Mouse (Mus musculus) intestine, embryonic 14.5 days (tissue): ENCODE results near the gene Slc11a1. TPM values are rescaled to one million over a fixed set of nuclear protein-coding genes. Genes with fewer than 3 reads are reported as not detected.
"Not testable (repeated sequence)": the region's sequence is repeated elsewhere in the genome, so short reads cannot be mapped to it uniquely, and the experiment has no call there.

ENCODE experiments used
- ATAC-seq: fragments of 200-750 bp; cut with Nextera tagmentation; replicated peaks from 2 replicates; pipeline ENCODE4 v1.8.0; 2017; ENCODE audit warnings: low read depth, moderate number of reproducible peaks, moderate TSS enrichment, moderate library complexity; ENCODE audit not compliant: low FRiP score, low TSS enrichment
- DNase-seq: peaks from one replicate; pipeline ENCODE4 v3.0.0-alpha.2; 2018; ENCODE audit warnings: low spot score
- H3K27ac ChIP-seq: fragments of 300-500 bp; sonication (generic); 2 replicates; pipeline ENCODE4 v1.5.1; 2014; ENCODE audit warnings: low read depth, mild to moderate bottlenecking, control low read depth
- H3K27me3 ChIP-seq: fragments of 300-500 bp; sonication (generic); replicated peaks from 2 replicates; pipeline ENCODE4 v1.6.1; 2014; ENCODE audit warnings: low read length, control low read depth; ENCODE audit not compliant: control insufficient read depth, insufficient read depth
- H3K36me3 ChIP-seq: fragments of 300-500 bp; sonication (generic); 2 replicates; pipeline ENCODE4 v1.6.1; 2014; ENCODE audit warnings: low read length, control low read depth; ENCODE audit not compliant: control insufficient read depth, insufficient read depth
- H3K4me1 ChIP-seq: fragments of 300-500 bp; sonication (generic); replicated peaks from 2 replicates; pipeline ENCODE4 v1.6.1; 2014; ENCODE audit warnings: low read length, control low read depth, mixed read lengths; ENCODE audit not compliant: control insufficient read depth, insufficient read depth
- H3K4me2 ChIP-seq: fragments of 300-500 bp; sonication (generic); 2 replicates; pipeline ENCODE4 v1.6.1; 2014; ENCODE audit warnings: low read length
- H3K4me3 ChIP-seq: fragments of 300-500 bp; sonication (generic); 2 replicates; pipeline ENCODE4 v1.5.1; 2014; ENCODE audit warnings: low read depth, low read length, control low read depth, mixed read lengths
- H3K9ac ChIP-seq: fragments of 300-500 bp; sonication (generic); 2 replicates; pipeline ENCODE4 v1.6.1; 2014; ENCODE audit warnings: mild to moderate bottlenecking, low read length
- H3K9me3 ChIP-seq: fragments of 300-500 bp; sonication (generic); 2 replicates; pipeline ENCODE4 v1.6.1; 2016; ENCODE audit warnings: low read length, control low read depth; ENCODE audit not compliant: control insufficient read depth
- WGBS: fragments of 180-500 bp; shearing (Covaris S2); extraction: QIAGEN DNeasy Blood & Tissue Kit; methylation state at CpG from one replicate; pipeline ENCODE4 v1.1.7; 2014; 5-methylcytosine and 5-hydroxymethylcytosine counted together
- polyA plus RNA-seq: library from polyadenylated mRNA; unstranded; fragments of >200 nt; fragmentation: Nextera tagmentation; extraction: Ambion mirVana; gene quantifications from 2 replicates; pipeline ENCODE4 v1.2.1, GENCODE M21; 2014

Slc11a1 gene
- polyA plus RNA-seq, 1 experiment from 2014 or later = 5.9 TPM

DNA sequence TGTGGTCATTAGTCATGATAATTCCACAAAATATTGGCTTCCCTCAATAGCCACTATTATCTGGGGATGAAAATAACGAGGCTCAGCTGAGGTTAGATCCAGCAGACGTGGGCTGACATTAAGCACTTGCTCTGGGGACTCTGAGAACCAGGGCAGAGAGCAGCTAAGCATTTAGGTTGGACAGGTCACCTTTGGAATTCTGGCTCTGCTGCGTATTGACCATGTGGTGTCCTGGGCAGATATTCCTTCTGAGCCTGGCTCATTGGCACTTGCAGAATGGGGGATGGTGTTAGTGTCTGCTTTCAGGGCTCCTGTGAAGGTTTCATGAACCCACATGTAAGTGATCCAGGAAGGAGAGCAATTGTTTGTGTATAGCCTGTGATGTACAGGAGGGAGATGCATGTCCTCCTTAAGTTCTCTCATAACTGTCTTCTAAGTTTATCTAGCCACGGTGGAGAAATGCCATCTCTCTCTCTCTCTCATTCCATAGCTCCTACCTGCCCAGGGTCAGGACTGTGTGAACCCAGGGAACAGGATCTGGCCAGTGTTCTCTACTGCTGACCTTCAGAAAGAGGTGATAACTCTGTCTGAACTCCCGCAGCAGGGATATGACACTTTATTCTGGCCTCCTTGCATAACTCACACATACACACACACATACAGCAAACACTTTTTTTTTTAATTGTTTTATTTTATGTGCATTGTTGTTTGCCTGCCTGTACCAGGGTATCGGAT is 39.4 kb upstream of the Slc11a1 start:
- H3K27ac ChIP-seq = no peak overlapping the region
- H3K36me3 ChIP-seq = no peaks in the 10 kb centered on the region
- no peak overlapping the region for H3K9ac ChIP-seq
- ATAC-seq = no peak
- H3K4me1 ChIP-seq = peaks cover 13% of the 10 kb centered on the region
- WGBS = 74% methylated on average over 6 of the region's 6 CpGs
- no peak for DNase-seq
- H3K4me2 ChIP-seq = no peak overlapping the region
- H3K9me3 ChIP-seq = no peaks in the 10 kb centered on the region
- no peaks in the 10 kb centered on the region for H3K27me3 ChIP-seq
- H3K4me3 ChIP-seq = no peak overlapping the region

DNA sequence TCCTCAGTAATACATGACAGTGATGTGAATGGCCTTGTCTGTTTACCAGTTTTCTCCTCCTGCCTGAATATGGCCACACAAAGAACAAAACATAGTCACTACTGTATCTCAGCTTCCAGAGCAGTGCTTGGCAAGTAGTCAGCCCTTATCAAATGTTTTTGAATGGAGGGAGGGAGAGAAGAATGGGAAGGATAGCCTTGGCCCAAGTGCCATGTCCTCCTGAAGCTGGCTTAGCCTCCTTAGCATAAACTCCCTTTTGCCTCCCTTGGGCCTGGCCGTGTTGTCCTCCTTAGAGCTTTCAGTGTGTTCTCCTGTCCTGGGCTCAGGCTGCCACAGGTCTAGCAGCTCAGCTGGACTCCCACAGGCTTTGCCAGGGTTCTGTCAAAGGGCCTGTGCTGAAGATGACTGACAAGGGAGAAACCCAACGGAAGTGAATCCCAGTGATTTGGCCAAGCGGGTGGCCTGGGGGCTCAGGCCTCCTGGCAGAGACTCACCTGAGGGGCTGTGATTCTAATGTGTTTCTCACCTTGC is 37.7 kb upstream of the Slc11a1 start:
- no peak for ATAC-seq
- Histone ChIP-seq H3K4me3 (no peak overlapping the region), H3K27ac (no peak overlapping the region), H3K9ac (no peak overlapping the region), H3K4me2 (no peak overlapping the region), H3K9me3 (no peaks in the 10 kb centered on the region), H3K36me3 (no peaks in the 10 kb centered on the region), H3K4me1 (peaks cover 8% of the 10 kb centered on the region), H3K27me3 (no peaks in the 10 kb centered on the region)
- 79% methylated on average over 3 of the region's 3 CpGs for WGBS
- no peak for DNase-seq

DNA sequence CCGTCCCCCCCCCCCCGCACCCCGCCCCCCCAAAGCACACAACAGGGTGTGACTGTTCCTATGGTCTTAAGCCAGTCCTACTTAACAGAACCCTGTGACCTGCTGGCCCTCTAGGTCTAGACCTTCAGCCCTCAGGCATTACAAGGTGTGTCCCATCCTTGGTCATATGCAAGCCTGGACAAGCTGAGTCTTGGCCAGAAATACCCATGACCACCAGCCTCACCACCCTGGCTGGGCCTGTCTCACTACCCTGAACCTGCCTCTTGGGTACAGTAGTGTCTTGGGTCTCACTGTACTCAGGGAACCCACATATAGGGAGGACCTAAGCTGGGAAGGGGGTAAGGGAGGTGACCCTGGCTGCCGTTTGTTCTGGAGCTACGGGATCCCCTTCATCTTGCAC is 37.0 kb upstream of the Slc11a1 start:
- no peak overlapping the region for H3K9ac ChIP-seq
- no peak for ATAC-seq
- 68% methylated on average over 3 of the region's 5 CpGs for WGBS

DNA sequence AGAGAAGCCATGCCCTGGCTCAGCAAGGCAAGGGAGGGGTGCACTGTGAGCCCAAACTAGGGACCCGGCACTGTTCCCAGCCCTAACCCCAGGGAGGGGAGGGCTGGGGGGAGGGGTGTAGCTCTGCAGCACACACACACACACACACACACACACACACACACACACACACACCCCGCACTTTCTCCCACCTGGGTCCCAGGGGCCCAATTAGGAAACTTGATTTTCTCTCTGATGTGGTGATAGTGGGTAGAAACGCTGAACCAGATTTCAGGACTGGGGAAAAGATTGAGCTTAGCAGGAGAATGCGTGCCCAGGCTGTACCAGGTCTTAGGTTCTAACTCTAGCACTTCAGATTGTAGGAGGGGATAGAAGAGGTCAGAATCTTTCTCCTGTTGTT is 36.4 kb upstream of the Slc11a1 start:
- Histone ChIP-seq H3K27me3 (no peaks in the 10 kb centered on the region), H3K9ac (no peak overlapping the region), H3K4me1 (peaks cover under 1% of the 10 kb centered on the region; the same call in 1 of the 2 replicates), H3K4me2 (no peak overlapping the region), H3K9me3 (no peaks in the 10 kb centered on the region), H3K36me3 (no peaks in the 10 kb centered on the region), H3K4me3 (no peak overlapping the region), H3K27ac (no peak overlapping the region)
- ATAC-seq = no peak
- WGBS = 76% methylated on average over 4 of the region's 4 CpGs
- no peak for DNase-seq

More for the DNA sequence above, 37.0 kb upstream of the Slc11a1 start:
- no peak overlapping the region for H3K4me2 ChIP-seq
- no peaks in the 10 kb centered on the region for H3K27me3 ChIP-seq
- no peaks in the 10 kb centered on the region for H3K9me3 ChIP-seq
- H3K4me3 ChIP-seq = no peak overlapping the region
- no peaks in the 10 kb centered on the region for H3K36me3 ChIP-seq
- peaks cover 7% of the 10 kb centered on the region for H3K4me1 ChIP-seq
- DNase-seq = no peak
- no peak overlapping the region for H3K27ac ChIP-seq

DNA sequence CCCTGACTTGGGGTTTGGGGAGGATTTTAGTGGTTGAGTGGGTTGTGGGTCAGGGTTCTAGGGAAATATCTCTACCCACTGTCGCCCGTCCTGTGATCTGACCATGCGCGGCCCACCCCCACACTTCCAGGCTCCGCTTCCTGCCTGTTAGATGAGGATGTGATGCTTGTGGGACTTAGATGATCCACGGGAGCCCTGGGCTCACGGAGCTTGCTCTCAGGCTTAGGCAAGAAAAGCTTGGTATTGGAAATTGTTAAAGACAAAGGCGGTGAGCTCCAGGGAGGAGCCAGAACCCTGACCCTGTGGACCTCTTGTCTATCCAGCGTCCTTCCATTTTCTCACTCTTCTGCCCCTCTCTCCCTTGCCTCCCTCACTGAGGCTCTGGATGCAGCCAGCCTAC is 35.1 kb upstream of the Slc11a1 start:
- H3K27me3 ChIP-seq = no peaks in the 10 kb centered on the region

DNA sequence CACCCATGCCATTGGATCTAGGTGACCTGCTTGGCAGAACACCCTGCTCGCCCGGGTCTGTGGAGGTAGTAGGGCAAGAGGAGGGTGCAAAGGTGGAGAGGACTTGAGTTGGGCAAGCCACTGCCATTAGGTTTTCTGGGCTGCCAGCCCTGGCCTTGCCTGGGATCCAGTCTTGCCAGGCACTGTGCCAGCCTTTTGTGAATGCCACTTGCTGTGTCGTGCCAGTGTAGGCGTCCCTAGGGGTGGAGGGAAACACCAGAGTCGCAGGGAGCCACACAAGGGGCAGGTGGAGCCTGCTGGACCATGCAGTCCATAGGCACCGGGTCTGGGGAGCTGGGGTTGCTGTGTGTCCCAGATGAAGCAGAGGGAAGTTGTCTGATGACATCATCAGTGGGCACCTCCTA is 34.6 kb upstream of the Slc11a1 start:
- Histone ChIP-seq H3K9ac (no peak overlapping the region), H3K27me3 (no peaks in the 10 kb centered on the region), H3K9me3 (no peaks in the 10 kb centered on the region), H3K36me3 (no peaks in the 10 kb centered on the region), H3K4me1 (no peaks in the 10 kb centered on the region), H3K4me3 (no peak overlapping the region), H3K4me2 (no peak overlapping the region), H3K27ac (no peak overlapping the region)
- DNase-seq = no peak
- ATAC-seq = no peak
- 97% methylated on average over 6 of the region's 6 CpGs for WGBS

More for the DNA sequence above, 35.1 kb upstream of the Slc11a1 start:
- H3K9ac ChIP-seq = no peak overlapping the region
- no peak for DNase-seq
- H3K4me3 ChIP-seq = no peak overlapping the region
- no peaks in the 10 kb centered on the region for H3K36me3 ChIP-seq
- no peaks in the 10 kb centered on the region for H3K4me1 ChIP-seq
- ATAC-seq = no peak
- H3K9me3 ChIP-seq = no peaks in the 10 kb centered on the region
- no peak overlapping the region for H3K4me2 ChIP-seq
- 87% methylated on average over 9 of the region's 9 CpGs for WGBS
- H3K27ac ChIP-seq = no peak overlapping the region

DNA sequence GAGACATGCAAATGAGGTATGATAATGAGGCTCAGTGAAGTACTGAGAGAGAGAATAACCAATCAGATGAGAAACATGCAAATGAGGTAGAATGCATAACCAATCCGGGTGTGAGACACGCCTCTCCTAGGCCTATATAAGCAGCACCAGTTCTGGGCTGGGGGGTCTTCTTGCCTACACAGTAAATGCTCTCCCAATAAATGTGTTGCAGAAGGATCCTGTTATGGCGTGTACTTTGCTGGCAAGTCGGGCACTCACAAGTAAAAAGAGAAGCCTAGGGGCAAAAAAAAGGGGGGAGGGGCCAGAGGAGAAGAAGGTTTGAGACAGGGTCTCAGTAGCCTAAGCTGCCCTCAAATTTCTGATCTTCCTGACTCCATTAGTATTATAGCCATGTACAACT is 34.0 kb upstream of the Slc11a1 start:
- not testable (repeated sequence) for H3K4me1 ChIP-seq, DNase-seq, H3K36me3 ChIP-seq, H3K9ac ChIP-seq, H3K9me3 ChIP-seq, ATAC-seq, H3K27ac ChIP-seq, H3K27me3 ChIP-seq, H3K4me2 ChIP-seq, H3K4me3 ChIP-seq
- 94% methylated on average over 4 of the region's 4 CpGs for WGBS

DNA sequence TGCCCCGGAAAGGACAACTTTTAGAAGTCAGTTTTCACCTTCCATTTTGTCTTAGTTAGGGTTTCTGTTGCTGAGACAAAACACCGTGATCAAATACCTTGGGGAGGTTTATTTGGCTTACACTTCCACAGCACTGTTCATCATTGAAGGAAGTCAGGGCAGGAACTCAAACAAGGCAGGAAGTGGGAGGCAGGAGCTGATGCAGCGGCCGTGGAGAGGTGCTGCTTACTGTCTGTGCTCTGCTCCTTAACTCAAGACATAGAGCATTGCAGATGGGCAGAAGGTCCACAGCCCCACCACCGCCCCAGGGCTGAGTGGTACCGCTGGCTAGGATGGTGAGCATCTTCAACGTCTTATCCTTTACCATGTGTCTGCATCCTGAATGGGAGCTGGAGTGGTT is 33.1 kb upstream of the Slc11a1 start:
- Histone ChIP-seq H3K4me1 (no peaks in the 10 kb centered on the region), H3K9ac (no peak overlapping the region), H3K27me3 (no peaks in the 10 kb centered on the region), H3K9me3 (no peaks in the 10 kb centered on the region), H3K4me2 (no peak overlapping the region), H3K4me3 (no peak overlapping the region), H3K36me3 (no peaks in the 10 kb centered on the region), H3K27ac (no peak overlapping the region)
- DNase-seq (no peak), ATAC-seq (no peak)
- 72% methylated on average over 7 of the region's 7 CpGs for WGBS

DNA sequence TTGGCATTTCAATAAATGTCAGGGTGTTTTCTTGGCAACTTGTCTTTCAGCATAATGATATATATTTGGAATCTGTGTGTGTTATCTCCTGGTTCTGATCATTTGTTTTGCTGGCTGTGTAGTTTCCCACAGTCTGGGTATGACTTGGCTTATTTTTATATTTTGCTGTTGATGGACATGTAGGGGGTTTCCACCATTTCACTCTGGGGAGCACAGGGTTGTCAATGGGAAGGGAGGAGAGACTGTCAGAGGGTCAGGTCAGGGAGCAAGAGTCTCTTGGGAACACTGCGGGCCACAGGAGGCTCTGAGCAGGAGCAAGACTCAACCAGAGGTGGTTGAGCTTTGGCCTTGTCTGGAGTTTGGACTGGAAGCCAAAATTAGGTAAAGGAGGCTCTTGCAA is 32.7 kb upstream of the Slc11a1 start:
- Histone ChIP-seq H3K27ac (no peak overlapping the region), H3K36me3 (no peaks in the 10 kb centered on the region), H3K9me3 (no peaks in the 10 kb centered on the region), H3K4me1 (no peaks in the 10 kb centered on the region), H3K27me3 (no peaks in the 10 kb centered on the region), H3K4me2 (no peak overlapping the region), H3K9ac (no peak overlapping the region), H3K4me3 (no peak overlapping the region)
- WGBS = 83% methylated on average over 1 of the region's 1 CpGs
- no peak for ATAC-seq
- DNase-seq = no peak
